Mouse (Mus musculus) stomach, postnatal 0 days (tissue): ENCODE results near the gene Ptx3. TPM values are rescaled to one million over a fixed set of nuclear protein-coding genes. Genes with fewer than 3 reads are reported as not detected.
"Not testable (repeated sequence)": the region's sequence is repeated elsewhere in the genome, so short reads cannot be mapped to it uniquely, and the experiment has no call there.

Experiments used
- ATAC-seq: fragments of 200-750 bp; cut with Nextera tagmentation; 2 replicates; pipeline ENCODE4 v1.8.0; 2017; ENCODE audit not compliant: low FRiP score, low TSS enrichment
- DNase-seq: peaks from one replicate; pipeline ENCODE4 v3.0.0-alpha.2; 2016; ENCODE audit warnings: low spot score
- H3K27ac ChIP-seq: fragments of 300-500 bp; sonication (generic); replicated peaks from 2 replicates; pipeline ENCODE4 v1.5.1; 2014; ENCODE audit warnings: mild to moderate bottlenecking, control low read depth
- H3K27me3 ChIP-seq: fragments of 300-500 bp; sonication (generic); 2 replicates; pipeline ENCODE4 v1.6.1; 2014; ENCODE audit warnings: low read length; ENCODE audit not compliant: control insufficient read depth, insufficient read depth
- H3K36me3 ChIP-seq: fragments of 300-500 bp; sonication (generic); 2 replicates; pipeline ENCODE4 v1.6.1; 2014; ENCODE audit warnings: low read length, mixed read lengths; ENCODE audit not compliant: control insufficient read depth, insufficient read depth
- H3K4me1 ChIP-seq: fragments of 300-500 bp; sonication (generic); replicated peaks from 2 replicates; pipeline ENCODE4 v1.6.1; 2014; ENCODE audit warnings: antibody characterized with exemption; ENCODE audit not compliant: control insufficient read depth, insufficient read depth
- H3K4me2 ChIP-seq: fragments of 300-500 bp; sonication (generic); replicated peaks from 2 replicates; pipeline ENCODE4 v1.6.1; 2014; ENCODE audit warnings: low read depth, mild to moderate bottlenecking, control low read depth, moderate library complexity
- H3K4me3 ChIP-seq: fragments of 300-500 bp; sonication (generic); 2 replicates; pipeline ENCODE4 v1.5.1; 2014; ENCODE audit warnings: low read depth, low read length, control low read depth
- H3K9ac ChIP-seq: fragments of 300-500 bp; sonication (generic); 2 replicates; pipeline ENCODE4 v1.6.1; 2014; ENCODE audit warnings: mild to moderate bottlenecking, low read length, control low read depth, mixed read lengths
- H3K9me3 ChIP-seq: fragments of 300-500 bp; sonication (generic); 2 replicates; pipeline ENCODE4 v1.6.1; 2016; ENCODE audit warnings: low read length; ENCODE audit not compliant: control insufficient read depth
- CTCF ChIP-seq: IDR thresholded peaks from 2 replicates; pipeline ENCODE4 v1.5.1; 2016; ENCODE audit warnings: antibody characterized with exemption, low read depth, mild to moderate bottlenecking, moderate library complexity
- EP300 ChIP-seq: optimal IDR thresholded peaks from 2 replicates; pipeline ENCODE3; 2016; ENCODE audit warnings: antibody characterized with exemption
- WGBS: fragments of 180-500 bp; shearing (Covaris S2); extraction: QIAGEN DNeasy Blood & Tissue Kit; methylation state at CpG from one replicate; pipeline ENCODE4 v1.1.7; 2014; 5-methylcytosine and 5-hydroxymethylcytosine counted together
- polyA plus RNA-seq: library from polyadenylated mRNA; unstranded; fragments of >200 nt; fragmentation: Nextera tagmentation; extraction: Ambion mirVana; gene quantifications from 2 replicates; pipeline ENCODE4 v1.2.1, GENCODE M21; 2015

Ptx3 gene
- polyA plus RNA-seq, 1 experiment from 2014 or later = 2.5 TPM

DNA sequence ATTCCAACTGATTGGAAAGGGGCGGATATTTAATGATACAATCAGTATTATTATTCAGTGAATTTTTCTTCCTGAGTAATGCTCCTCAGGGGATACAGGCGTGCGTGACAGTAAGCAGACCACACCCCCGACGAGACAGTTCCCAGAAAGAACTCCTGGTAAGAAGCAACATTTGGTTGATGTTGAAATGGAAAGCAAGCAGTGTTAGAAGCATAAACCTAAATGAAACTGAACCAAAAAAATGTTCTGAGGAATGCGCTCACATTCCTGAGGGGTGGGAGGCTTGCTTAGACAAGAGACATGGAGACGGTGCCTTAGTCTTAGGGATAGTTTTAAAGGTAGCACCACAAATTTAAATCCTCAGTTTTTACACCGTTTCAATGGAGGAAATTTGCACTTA, 4.0 kb upstream of the Ptx3 start:
- no peak for ATAC-seq
- 36% methylated on average over 8 of the region's 8 CpGs for WGBS
- H3K9me3 ChIP-seq = no peaks in the 10 kb centered on the region

DNA sequence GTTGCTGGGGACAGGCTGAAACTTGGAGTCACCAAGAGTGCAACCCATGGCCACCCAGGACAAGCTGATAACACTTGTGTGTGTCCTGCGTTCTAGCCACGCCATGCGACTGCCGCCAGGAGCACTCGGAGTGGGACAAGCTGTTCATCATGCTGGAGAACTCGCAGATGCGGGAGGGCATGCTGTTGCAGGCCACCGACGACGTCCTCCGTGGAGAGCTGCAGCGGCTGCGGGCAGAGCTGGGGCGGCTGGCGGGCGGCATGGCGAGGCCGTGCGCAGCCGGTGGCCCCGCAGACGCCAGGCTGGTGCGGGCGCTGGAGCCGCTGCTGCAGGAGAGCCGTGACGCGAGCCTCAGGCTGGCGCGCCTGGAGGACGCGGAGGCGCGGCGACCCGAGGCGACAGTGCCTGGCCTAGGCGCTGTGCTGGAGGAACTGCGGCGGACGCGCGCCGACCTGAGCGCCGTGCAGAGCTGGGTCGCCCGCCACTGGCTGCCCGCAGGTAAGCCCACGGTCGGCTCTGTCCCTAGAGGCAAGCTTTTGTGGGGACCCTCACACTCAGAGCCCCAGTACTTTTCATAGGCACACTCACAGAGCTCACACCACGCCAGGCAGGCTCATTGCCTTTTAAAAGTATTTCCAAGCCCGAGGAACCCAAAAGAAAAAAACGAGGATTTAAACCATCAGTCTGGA, 988 bp downstream of the Ptx3 start:
- Histone ChIP-seq H3K27me3 (no peaks in the 10 kb centered on the region), H3K4me1 (no peaks in the 10 kb centered on the region), H3K4me3 (peak overlapping the region; percentile 49), H3K36me3 (no peaks in the 10 kb centered on the region), H3K9me3 (no peaks in the 10 kb centered on the region), H3K27ac (no peak overlapping the region), H3K4me2 (peak overlapping the region; percentile 88), H3K9ac (peak overlapping the region; percentile 53)
- TF ChIP-seq EP300 (no peak), CTCF (no peak)
- ATAC-seq = peak; percentile 76
- peak; percentile 54 for DNase-seq
- WGBS = under 1% methylated on average over 54 of the region's 54 CpGs

More for the DNA sequence above, 4.0 kb upstream of the Ptx3 start:
- Histone ChIP-seq H3K36me3 (no peaks in the 10 kb centered on the region), H3K9ac (no peak overlapping the region), H3K4me1 (no peaks in the 10 kb centered on the region), H3K27ac (no peak overlapping the region), H3K4me2 (no peak overlapping the region), H3K27me3 (no peaks in the 10 kb centered on the region), H3K4me3 (no peak overlapping the region)
- DNase-seq = no peak
- TF ChIP-seq CTCF (no peak), EP300 (no peak)

DNA sequence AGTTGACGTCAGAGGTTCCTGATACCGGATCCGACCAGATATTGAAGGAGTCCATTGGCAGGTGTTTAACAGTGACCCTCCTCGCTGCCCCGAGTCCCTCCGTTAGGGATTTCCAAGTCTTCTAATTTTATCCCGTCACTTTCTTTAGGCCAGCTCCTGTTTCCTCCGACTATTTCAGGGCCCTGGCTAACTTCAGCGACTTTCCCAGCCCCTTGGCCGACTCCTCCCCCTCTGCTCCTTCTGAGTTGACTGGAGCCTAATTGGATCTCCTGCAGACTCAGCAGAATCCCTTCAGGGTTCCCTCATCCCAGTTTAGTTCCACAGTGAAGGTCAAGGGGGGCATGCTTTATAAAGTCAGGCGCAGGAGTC, 1.5 kb downstream of the Ptx3 start:
- WGBS = 6% methylated on average over 11 of the region's 11 CpGs

DNA sequence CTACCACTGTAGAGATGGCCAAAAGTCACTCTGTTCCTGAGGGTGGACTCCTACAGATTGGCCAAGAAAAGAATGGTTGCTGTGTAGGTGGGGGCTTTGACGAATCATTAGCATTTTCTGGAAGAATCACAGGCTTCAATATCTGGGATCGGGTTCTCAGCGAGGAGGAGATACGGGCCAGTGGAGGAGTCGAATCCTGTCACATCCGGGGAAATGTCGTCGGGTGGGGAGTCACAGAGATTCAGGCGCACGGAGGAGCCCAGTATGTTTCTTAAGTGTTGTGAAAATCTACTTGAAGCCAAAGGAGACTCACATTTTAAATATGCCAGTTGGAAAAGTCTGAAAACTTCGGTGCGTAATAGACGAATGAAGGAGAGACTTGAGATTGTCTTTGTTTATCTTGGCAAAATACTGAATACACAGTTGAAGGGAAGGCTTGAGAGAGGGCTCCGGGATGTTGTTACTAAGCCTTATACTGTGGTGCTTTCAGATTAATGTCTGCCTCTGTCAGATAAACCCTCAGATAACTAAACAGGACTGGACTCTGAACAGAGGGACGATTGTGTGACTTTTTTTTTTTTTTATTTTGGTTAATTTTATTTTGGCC, 5.3 kb downstream of the Ptx3 start:
- Histone ChIP-seq H3K9me3 (no peaks in the 10 kb centered on the region), H3K4me3 (no peak overlapping the region), H3K27ac (no peak overlapping the region), H3K9ac (no peak overlapping the region), H3K4me1 (no peaks in the 10 kb centered on the region), H3K27me3 (no peaks in the 10 kb centered on the region), H3K36me3 (no peaks in the 10 kb centered on the region), H3K4me2 (no peak overlapping the region)
- 51% methylated on average over 15 of the region's 15 CpGs for WGBS
- TF ChIP-seq EP300 (no peak), CTCF (no peak)
- DNase-seq = no peak
- ATAC-seq = no peak

More for the DNA sequence above, 1.5 kb downstream of the Ptx3 start:
- ATAC-seq (no peak), DNase-seq (no peak)
- Histone ChIP-seq H3K27me3 (no peaks in the 10 kb centered on the region), H3K27ac (no peak overlapping the region), H3K36me3 (no peaks in the 10 kb centered on the region), H3K9me3 (no peaks in the 10 kb centered on the region), H3K4me3 (peak overlapping the region; percentile 49), H3K4me2 (peak overlapping the region; percentile 88), H3K9ac (0 out of 2 replicates have a peak overlapping the region, but pooled peaks have one; percentile 53), H3K4me1 (no peaks in the 10 kb centered on the region)
- TF ChIP-seq EP300 = no peak
- no peak for TF ChIP-seq CTCF

DNA sequence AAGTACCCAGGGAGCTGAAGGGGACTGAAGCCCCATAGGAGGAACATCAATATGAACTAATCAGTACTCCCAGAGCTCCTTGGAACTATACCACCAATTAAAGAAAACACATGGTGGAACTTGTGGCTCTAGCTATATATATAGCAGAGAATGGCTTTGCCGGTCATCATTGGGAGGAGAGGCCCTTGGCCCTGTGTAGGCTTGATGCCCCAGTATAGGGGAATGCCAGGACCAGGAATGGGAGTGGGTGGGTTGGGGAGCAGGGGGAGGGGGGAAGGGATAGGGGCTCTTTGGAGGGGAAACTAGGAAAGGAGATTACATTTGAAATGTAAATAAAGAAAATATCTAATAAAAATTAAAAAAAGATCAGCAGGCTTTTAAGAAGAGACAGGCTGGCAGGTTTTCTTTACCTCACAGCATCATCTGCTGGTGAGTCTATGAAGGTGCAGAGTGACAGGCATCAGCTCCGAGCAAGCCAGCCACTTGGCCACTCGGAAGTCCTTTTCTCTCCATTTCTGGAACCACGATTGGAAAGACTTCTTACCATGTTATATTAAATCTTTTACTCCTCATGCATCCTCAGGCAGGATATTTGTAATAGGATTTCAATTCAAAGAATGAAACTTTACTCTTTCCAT, 16.6 kb downstream of the Ptx3 start:
- TF ChIP-seq CTCF = peak; percentile 80
- not testable (repeated sequence) for ATAC-seq, H3K27ac ChIP-seq, H3K36me3 ChIP-seq, H3K4me1 ChIP-seq, H3K9me3 ChIP-seq, H3K27me3 ChIP-seq, DNase-seq, H3K4me2 ChIP-seq, H3K9ac ChIP-seq, H3K4me3 ChIP-seq
- WGBS = 33% methylated on average over 4 of the region's 4 CpGs

DNA sequence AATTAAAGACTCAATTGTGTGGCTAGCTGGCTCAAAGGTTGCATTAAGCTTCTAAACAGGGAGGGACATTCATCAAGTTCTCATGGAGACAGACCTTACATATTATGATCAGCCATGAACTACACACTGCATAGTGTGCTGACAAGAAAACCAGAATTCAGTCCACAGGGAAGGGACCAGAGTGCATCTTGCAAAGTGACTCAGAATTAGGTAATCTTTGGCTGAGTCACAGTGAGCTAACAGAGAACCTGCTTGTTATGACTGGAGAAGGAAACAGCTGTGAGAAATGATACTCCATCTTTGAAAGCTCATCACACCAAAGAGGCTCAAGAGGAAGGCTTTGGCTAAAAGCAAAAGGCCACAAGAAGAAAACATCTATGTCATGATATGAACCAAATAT, 20.8 kb downstream of the Ptx3 start:
- H3K4me3 ChIP-seq = no peak overlapping the region
- no peak for TF ChIP-seq EP300
- no peak for TF ChIP-seq CTCF
- peak; percentile 81 for ATAC-seq
- H3K4me1 ChIP-seq = no peaks in the 10 kb centered on the region
- H3K36me3 ChIP-seq = no peaks in the 10 kb centered on the region
- no peaks in the 10 kb centered on the region for H3K27me3 ChIP-seq
- H3K9ac ChIP-seq = no peak overlapping the region
- H3K9me3 ChIP-seq = no peaks in the 10 kb centered on the region
- no peak overlapping the region for H3K4me2 ChIP-seq
- no peak for DNase-seq
- no peak overlapping the region for H3K27ac ChIP-seq
